Mouse (Mus musculus): ENCODE results near the gene Hspb1.

DNA sequence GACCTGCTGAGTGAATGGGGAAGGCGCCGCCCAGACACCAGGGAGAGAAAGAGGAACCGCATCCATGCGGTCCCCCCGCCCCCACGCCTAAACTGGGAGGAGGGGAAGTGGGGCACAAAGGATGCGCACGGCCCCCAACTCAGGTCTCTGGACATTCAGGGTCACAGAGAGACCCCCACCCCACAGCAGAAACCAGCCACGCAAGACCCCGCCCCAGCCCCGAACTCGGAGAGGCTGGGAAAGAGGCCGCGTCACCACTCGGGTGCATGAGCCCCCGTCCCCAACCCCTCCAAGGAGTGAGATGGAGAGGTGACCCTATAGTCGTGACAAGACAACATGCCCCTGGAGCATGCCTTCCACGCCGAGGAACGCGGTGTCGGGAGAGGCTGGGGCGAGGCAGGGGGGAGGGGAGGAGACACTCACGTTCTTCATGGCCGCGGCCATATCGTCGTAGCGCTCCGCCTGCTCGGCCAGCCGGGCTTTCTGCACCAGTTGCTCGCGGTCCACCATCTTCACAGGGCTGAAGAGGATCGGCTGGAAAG is 46.3 kb downstream of the Hspb1 start:
- TF ChIP-seq CTCF (conservative IDR thresholded peaks at IDR 0.05; ENCODE audit: low read length) (no peak), POU5F1 (IDR thresholded peaks at IDR 0.05; ENCODE audit: borderline replicate concordance, low read length) (no peak), NANOG (IDR thresholded peaks at IDR 0.05; ENCODE audit: borderline replicate concordance, low read length) (no peak)
